Mouse (Mus musculus) retina, postnatal 1 day (tissue): ENCODE data around the gene Selplg.

Source experiments
- DNase-seq: peaks from one replicate; pipeline ENCODE4 v3.0.0-alpha.2; 2012

The Selplg gene

DNA sequence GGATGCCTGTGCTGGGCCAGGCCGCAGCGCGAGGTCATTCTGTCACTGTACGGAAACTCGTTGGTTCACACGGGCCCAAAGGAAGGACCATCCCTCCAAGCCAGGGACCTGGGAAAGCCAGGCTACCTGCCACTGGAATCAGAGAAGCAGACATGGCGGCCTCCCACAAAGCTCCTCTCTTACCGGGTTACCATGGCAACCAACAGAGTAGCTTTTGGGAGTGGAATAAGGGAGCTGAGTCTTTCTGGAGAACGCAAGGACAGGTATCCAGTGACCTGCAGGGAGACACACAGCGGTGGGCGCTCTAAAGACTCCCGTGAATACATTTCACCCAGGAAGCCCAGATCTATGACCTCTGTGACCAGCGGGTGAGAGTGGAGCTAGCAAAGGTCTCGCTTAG lies 13.9 kb downstream of the Selplg start:
- DNase-seq: no peak

DNA sequence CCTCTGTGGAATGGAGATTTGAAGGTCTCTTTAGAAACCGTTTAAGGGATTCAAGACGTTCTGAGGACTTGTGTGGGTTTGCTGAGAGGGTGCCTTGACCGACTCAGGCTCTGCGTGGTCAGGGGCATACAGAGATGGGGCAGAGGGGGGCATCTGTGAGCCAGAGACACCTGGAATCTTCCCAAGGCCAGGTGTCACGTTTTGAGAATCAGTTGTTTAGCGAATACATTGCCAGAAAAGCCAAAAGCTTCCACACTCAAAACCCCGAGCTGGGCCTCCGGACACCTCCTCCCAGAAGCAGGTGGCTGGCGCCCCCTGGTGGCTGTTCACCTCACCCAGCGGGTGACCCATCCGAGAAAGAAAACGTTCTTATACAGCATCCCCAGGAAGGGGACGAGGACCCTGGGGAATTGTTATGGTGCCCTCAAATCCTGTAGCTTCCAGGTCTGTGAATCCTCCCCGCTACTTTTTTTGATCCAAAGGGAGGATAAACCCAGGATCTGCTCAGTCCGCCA lies 16.7 kb downstream of the Selplg start:
- peak; percentile 83 for DNase-seq

DNA sequence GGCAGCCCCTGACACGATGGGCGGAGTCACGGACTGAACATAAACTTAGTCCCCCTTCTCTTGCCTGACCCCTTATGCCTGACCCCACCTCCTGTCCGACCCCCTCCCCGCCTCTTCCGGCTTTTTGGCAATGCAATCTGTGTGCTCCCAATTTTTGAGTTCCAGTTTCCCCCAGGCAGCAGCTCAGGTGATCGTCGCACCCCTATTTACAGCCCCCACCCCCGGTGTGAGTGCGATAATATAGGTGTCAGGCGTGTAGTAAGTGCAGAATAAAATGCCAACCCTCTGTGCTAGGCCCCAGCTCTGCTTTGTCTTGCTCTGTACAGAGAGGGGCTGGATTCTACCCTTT lies 17.4 kb downstream of the Selplg start:
- DNase-seq: no peak

DNA sequence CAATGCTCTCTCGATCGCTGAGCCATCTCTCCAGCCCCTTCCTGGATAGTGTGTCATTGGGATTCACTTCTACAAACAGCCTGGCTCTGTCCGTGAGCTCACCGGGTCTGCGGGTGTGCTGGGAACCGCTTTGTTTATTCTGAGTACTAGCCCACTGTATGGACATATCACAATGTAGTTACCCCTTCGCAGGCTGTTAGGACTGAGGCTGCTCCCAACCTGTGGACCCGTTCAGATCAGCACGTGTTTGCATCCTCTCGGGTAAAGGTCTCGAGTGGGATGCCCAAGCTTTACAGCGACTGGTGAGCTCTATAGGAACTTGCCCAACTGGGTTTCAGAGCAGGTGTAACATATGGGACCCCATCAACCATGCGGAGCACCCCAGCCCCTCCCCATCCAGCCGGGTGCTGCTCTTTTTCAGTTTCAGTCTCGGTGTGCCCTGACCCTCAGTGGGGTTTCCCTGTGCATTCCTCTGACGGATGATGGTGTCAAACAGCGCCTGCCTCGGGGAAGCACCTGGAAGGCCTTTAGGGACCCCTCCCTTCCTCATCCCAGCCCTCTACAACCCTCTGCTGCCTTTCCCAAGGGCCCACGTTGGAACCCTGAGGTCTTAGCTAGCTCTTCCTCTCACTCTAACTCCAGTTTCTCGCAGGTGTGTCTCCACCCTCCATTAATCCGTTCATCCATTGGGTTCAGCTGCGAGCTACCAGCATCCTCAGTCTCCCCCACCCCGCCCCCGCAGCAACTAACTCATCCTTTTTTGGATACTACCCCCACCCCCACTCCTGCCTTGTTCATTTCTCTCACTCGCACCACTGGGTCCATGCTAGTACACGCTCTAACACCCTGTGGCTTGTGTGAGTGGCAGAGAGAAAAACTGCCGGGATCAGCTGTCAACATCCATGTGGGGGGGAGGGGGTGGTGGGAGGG lies 18.1 kb downstream of the Selplg start:
- DNase-seq: no peak

DNA sequence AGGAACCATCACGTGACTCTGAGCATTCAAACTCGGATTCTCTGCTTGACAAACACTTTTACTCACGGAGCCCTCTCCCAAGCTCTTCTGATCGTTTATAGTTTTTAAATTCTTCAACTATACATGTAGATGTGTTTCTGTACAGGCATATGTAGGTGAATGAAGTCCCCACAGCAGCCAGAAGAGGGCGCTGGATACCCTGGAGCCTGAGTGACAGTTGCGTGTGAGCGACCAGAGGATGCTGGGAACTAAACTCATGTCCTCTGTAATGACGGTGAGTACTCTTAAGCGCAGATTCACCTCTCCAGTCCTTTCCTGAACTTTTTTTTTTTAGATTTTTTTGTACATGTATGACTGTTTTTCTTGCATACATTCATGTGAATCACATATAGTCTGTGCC lies 18.8 kb downstream of the Selplg start:
- DNase-seq: peak; percentile 24

DNA sequence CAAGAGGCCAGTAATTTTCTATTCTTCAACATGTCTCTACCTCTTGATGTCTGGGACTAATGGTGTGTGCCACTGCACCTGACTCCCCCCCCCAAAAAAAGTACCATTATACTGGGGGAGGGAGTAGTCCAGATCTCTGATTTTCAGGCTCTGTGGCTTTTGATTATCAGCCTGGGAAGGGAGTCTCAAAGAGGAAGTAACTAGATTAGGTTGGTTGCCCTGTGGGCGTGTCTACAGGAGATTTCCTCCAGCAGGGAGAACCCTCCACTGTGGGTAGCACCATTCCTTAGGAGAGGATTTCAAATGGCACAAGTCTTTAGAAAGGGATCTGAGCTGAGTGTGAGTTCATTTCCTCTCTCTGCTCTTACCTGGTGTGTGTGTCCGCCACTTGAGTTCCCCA lies 19.8 kb downstream of the Selplg start:
- no peak for DNase-seq

DNA sequence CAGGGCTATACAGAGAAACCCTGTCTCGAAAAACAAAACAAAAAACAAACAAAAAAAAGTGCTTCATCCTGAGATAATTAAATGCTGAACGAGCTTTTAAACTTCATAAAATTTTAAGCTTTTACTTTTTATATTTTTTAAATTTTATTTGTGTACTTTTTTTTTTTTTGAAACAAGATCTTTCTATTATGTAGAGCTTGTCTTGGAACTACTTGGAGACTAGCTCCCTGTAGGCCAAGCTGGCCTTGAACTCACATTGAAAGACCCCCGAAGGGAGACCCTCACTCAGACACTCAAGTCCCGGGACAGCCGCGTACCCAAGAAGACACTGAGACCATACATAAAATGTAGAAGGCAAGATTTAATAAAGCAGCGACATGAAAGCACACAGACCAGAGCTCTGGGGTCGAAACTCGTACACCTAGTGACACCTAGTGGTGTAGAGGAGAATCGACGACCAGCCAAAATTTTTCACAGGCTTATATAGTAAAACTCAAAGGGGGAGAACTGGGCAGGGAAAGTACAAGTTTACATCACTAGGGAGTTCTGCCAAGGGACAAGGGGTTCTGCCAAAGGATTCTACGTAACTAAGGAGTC lies 20.5 kb downstream of the Selplg start:
- peak; percentile 32 for DNase-seq

DNA sequence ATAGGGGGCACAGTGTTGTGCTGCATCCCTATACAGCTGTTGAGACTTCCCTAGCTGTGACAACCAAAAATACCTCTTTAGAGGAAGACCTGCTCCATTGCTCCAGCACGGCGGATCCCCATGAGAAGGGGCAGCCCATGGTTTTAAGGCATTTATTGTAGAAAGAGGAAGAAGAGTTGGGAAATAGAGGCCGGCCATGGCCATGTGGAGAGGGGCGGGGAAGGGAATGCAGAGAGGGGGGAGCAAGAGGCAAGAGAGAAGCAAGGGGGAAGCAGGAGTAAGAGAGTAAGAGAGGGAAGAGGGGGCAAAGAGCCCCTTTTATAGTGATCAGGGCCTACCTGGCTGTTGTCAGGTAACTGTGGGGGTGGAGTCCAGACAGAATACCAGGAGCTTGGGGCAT lies 22.3 kb downstream of the Selplg start:
- DNase-seq: no peak

DNA sequence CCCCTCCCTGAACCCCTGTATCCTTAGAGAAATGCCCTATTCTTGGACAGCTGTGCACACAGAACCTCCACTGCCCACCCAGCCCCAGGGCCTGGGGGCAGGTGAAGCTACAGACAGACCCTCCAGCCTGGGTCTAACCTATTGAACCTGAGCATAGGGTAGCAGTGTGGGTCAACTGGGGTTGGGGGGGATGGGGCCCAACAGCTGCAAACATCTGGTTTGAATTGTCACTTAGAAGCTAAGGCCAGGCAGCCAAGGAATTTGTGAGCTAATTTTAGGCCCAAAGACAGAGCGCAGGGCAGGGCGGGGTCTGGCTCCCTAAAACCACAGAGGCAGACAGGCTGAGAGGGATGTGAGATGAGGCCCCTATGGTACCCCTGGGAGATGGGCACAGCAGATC lies 24.3 kb downstream of the Selplg start:
- DNase-seq: no peak

DNA sequence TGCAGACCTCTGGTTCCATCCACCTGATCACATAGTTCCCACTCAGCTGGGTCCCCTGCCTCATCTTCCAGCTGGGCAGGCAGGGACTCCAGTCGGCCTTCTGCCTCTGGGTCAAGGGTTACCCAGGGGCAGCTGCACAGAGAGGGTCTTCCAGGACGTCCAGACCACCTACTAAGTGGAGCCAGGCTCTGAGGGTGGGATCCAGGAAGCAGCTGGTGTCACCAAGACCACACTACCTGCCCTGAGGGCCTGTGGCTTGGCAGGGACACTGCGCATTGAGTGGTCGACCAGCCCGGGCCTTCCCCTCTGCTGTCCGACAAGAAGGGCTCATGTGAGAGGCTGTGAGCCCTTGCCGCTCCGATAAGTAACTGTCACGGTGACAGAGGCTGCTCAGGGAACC lies 24.7 kb downstream of the Selplg start:
- no peak for DNase-seq

DNA sequence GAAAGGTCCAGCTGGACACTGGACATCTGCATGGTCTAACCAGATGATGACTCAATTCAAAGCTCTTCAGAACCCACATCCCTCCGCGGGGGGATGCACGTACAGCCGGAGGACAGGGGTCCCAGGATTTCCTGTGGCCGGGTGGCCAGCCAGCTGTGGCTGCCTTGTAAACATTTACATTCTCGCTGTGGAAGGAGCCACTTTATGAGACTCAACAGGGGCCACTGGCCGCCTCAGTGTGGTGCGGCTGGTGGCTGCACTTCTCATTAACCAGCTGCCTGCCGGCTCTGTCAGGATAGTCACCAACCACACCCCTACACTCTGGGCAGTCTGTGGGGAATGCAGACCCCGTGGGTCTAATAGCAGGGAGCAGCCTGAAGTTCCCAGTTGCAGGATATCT lies 26.0 kb downstream of the Selplg start:
- DNase-seq: no peak

DNA sequence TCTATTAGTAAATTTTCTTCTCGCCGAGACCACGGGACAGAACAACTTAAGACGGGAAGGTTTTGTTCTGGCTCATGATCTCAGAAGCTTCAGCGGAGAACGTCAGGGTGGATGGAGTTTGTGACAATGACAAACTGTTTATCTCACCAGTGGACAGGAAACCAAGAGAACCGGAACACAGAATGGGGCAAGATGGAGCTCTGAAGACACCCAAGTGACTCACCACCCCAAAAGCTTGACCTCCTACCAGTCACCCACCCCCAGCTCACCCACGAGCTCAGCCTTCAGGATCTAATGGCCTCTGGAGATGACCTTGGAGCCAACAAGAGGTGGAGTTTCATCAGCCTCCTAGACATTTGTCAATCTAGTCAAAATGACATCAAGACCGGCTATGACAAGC lies 27.1 kb downstream of the Selplg start:
- no peak for DNase-seq

DNA sequence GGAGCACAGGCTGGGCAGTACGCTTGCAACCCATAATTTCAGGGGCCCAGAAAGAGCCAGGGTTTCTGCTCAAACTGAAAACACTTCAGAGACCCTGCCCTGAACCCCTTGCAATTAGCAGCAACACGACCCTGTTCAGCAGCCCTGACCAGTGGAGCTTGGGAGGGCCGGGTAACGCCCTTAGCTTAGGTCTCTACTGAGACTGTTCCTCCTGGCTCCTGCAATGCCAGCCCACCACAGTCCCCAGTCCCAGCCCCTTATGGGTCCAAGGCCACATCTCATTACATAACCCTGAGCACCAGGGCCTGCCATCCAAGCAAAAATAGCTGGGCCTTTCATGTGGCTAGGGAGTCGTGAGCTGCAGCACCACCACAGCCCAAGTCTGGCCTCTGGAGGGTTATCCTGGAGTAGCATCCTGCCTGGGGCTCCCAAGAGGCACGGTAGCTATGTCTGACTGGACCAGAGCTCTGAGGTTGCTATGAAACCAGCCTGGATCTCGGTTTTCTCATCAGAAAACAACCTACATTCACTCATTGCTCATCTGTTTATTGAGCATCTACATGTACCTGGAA lies 28.0 kb downstream of the Selplg start:
- no peak for DNase-seq

DNA sequence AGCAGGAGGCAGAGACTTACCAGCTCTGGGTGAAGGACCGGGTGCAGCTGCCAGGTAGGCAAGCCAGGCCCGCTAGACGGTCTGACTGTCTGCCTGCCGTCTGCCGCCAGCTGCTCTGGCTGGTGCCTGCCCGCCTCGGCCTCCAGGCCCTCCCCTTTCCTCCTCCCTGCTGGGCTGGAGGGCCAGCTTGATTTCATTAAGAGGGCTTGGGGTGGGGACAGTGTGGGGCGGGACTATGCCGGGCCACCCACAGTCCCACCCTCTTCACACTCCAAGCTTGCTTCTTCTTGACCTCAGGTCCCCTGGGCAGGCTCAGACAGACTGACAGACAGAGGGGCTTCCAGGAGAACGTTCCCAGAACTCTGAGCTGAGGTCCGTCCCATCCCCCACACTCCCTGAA lies 32.2 kb downstream of the Selplg start, which contains the start of gene Tmem119:
Gene Tmem119 (minus strand): TSS at position 237 of the 400 bp plus-strand sequence.
- DNase-seq: peak; percentile 88

DNA sequence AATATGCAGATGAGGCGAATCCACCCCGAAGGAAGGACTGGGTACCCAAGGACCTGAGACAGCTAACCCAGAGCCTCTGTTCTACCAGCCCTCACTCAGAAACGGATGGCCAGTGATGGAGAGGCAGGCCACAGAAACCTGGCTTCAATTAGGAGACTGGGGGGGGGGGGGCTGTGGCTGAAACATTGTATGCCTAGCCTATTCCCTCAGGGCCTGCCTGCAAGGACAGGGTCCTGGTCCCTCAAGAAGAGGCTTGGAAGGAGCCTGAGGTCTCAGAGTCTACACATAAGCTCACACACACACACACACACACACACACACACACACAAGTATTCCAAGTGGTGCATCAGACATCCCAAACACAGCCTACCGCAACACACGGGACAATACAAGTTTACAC lies 32.8 kb downstream of the Selplg start:
- no peak for DNase-seq

DNA sequence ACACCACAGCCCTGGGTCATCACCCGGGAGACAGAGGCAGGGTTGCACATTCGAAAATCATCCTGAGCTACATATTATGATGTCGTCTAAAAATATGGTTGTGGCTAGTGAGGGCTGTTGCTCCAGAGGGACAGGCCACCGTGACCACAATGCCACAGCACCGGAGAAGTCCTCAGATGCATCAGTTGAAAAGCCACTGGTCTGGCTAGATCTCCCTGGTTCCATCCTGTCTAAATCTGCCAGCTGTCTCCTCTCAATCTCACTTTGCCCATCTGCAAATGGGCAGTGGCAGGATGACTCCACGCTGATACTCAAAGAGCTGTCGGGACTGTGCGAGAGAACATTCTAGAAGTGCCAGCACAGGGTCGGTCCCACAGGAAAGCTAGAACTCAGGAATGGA lies 33.9 kb downstream of the Selplg start:
- DNase-seq: no peak

DNA sequence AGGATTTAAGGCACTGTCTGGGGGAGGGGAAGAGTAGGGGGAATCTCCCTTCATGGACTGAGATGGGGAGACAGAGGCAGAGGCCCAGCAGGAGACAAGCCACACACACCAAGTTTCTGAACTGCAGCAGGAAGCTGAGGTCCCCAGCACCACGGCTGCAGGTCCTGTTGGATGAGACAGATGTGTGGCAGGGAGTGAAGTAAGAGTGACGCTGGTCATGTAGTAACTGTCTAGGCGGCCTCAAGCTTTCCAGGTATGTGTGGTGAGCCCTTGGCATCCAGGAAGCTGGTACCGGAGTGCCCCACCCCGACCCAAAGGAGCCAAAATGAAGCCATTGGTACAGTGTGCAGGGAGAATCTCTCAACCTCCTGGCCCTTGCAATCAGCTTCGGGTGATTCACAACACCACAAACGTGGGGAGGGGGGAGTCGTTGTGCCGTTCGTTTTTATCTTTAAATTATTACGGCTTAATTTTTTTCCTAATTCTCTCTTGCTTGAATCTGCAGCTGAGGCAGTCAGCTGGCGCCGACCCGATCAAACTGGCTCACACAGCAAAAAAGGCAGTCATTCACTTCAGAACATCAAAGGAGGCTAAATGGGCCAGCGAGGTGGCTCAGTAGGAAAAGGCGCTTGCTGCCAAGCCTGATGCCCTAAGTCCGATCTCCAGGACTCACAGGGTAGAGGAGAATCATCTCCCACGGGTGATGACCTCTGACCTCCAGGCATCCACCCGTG lies 35.1 kb downstream of the Selplg start:
- DNase-seq: no peak

DNA sequence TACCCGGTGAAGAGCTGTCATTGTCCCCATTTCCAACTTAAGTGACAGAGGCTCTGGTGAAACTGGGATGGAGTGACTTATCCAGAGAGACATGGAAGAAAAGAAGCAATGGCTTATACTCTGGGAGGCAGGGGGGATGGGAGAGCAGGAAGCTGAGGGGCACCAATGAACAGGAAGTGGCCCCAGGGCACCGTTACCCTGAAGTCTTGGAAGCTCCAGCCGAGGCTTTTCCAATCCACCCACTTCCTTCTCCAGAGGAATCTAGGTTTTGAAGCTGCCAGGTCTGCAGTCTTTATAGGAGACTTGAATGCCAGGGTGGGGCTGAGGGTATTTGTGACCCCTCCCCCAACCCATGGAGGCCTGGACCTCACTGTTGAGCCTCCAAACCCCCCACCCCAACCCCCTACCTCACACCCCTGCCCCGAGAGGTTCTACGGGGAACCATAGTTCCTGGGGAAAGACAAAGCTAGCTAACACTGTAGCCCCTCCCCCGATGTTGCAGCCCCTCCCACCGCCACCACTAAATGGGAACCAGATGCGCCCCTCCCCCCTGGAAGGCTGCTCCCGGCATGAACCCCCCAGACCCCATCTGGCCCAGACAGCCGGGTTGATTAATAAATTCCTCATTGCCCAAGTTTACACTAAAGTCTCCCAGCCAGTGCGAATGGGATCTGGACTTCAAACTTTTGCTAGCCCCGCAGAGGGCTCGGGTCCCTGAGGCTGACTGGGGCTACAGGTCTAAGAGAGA lies 35.9 kb downstream of the Selplg start:
- peak; percentile 24 for DNase-seq

DNA sequence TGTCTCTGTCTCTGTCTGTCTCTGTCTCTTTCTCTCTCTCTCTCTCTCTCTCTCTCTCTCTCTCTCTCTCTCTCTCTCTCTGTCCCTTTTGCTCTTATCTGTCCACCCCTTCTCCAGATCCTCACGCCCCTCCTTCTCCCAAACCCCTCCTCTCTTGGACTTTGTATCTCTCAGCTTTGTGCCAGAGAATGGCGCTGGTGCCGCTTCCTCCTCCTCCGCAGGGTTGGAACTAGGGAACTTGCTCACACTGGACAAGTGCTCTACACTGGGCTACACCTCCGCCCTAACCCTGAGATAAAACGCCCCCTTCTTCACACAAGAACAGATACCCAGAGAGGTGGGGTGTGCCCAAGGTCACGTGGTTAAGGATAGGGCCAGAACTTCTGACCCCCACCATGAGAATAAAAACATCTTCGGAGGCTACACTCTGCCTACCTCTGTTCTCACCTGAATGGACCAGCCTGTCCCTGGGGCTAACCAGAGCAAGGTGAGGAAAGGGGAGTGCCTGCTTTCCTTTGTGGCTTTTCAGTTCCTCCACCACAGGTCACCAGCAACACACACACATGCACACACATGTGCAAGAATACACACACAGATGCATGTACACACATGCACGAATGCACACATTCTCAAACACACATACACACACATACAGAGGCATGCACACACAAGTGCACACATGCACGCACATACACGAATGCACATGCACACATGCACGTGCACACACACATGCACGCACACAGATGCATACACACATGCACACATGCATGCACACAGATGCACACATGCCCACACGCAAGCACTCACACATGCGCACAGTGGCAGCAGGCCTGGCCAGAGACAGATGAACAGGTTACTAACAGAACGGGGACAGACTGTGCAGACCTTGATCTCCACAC lies 41.0 kb downstream of the Selplg start:
- DNase-seq: no peak

DNA sequence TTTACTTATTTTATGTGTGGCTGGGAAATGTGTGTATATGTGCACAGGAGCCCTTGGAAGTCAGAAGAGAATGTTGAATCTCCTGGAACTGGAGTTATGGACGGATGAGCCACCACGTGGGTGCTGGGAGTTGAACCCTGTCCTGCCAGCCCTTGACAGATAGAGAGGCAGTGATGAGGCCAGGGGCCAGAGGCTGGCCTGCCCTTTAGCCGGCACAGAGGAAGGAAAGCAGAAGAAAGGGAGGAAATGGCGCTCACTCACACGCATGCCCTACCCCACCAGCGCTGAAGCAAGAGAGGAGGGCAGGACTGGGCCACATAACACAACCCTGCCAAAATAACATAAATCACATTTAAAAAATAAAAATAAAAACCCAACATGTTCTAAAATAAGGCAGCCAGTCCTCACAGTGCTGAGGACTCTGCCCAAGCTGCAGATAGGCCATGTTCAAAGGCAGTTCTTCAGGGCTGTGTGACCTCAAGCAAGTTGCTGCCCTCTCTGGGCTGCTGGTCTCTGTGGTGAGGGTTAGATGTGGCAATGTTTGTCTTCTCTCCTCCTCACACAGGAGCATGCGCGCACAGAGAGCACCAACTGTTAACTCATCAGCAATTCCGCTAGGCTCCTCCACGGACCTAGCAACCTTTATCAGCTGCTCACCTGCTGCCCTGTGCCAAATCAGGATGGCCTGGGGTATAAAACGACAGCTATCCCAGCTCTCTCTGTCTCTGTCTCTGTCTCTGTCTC lies 41.8 kb downstream of the Selplg start:
- no peak for DNase-seq
